Mouse (Mus musculus) liver, postnatal 0 days (tissue): ENCODE results near the gene Slc4a1ap.

Source experiments
- CTCF ChIP-seq: sonication (generic); IDR thresholded peaks from 2 replicates; pipeline ENCODE4 v1.5.1; 2016; ENCODE audit warnings: antibody characterized with exemption, low read depth
- EP300 ChIP-seq: IDR thresholded peaks from 2 replicates; pipeline ENCODE4 v1.6.1; 2016; ENCODE audit warnings: antibody characterized with exemption, low read depth, mild to moderate bottlenecking

- TF ChIP-seq CTCF (no peak), EP300 (no peak)
These were observed 32.6 kb downstream of the Slc4a1ap start for GRCm38 (mm10) chr5:31559401-31559800.
